Mouse (Mus musculus) lung, adult 2 months (tissue): ENCODE results near the gene Azin2.

ENCODE experiments used
- CTCF ChIP-seq: fragments of 200-500 bp; IDR thresholded peaks from 2 replicates; pipeline ENCODE4 v1.5.1; 2011; ENCODE audit warnings: mild to moderate bottlenecking, low read length, control low read depth; ENCODE audit not compliant: insufficient read depth
- POLR2A ChIP-seq: fragments of 200-500 bp; IDR thresholded peaks from 2 replicates; pipeline ENCODE4 v1.6.1; 2011; ENCODE audit warnings: low read depth, mild to moderate bottlenecking, control low read depth, low read length, borderline replicate concordance; ENCODE audit errors: extremely low read depth

DNA sequence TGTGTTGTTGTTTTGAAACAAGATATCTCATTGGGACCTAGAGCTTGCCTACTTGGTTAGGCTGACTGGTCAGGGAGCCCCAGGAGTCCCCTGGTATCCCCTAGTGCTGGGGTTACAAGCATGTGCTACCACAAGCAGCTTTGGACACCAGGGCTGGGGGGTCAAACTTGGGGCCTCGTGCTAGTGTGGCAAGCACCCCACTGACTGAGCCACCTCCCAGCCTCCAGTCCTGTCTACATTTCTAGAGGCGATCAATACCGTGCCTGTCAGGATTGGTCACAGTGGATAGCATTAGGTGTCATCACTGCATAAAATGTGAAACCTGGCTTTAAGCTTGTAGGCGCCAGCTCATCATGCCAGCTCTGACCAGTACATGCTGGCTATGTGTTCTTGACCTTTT, 66.4 kb downstream of the Azin2 start:
- TF ChIP-seq CTCF (no peak), POLR2A (no peak)
